Mouse (Mus musculus): ENCODE results near the gene Slc23a2. TPM values are rescaled to one million over a fixed set of nuclear protein-coding genes. Genes with fewer than 3 reads are reported as not detected.

Slc23a2 gene
- polyA plus RNA-seq, 1 experiment = 3.6 TPM

DNA sequence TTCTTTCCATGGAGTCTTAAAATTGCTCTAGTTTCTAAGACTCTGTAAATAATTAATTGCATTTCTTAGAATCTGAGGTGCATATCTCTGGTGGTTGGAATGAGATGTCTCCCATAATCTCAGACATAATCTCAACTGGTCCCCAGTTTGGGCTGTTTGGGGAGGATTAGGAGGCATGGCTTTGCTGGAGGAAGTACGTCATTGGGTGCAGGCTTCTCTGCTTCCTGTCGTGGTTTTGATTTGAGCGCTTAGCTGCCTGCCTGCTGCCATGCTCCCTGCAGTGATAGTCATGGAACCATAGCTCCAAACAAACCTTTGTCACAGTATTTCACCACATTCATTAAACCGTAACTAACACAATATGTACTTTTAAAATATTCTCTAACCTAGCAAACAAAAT lies 53.2 kb downstream of the Slc23a2 start:
- no peak overlapping the region for H3K27ac ChIP-seq (ENCODE audit: control insufficient read depth, insufficient read depth, low read depth, low read length)
- no peak for TF ChIP-seq CTCF (IDR thresholded peaks at IDR 0.05; ENCODE audit: control insufficient read depth, insufficient read depth, insufficient replicate concordance, low read depth, low read length)
- TF ChIP-seq POLR2A (IDR thresholded peaks at IDR 0.05; ENCODE audit: control insufficient read depth, low read depth, low read length) = no peak
- H3K27me3 ChIP-seq (ENCODE audit: control insufficient read depth, insufficient read depth, low read length) = no peaks in the 10 kb centered on the region
- no peak overlapping the region for H3K4me3 ChIP-seq (ENCODE audit: control insufficient read depth, low read depth, low read length)
- H3K4me1 ChIP-seq (ENCODE audit: control insufficient read depth, insufficient read depth, low read length) = peaks cover 8% of the 10 kb centered on the region
- no peaks in the 10 kb centered on the region for H3K36me3 ChIP-seq (ENCODE audit: control insufficient read depth, insufficient read depth, low read length)

GRCm38 (mm10) chr2:132084813-132085212 lies 60.1 kb downstream of the Slc23a2 start:
- H3K4me1 ChIP-seq (ENCODE audit: control insufficient read depth, insufficient read depth, low read length) = no peaks in the 10 kb centered on the region
- H3K4me3 ChIP-seq (ENCODE audit: control insufficient read depth, low read depth, low read length) = no peak overlapping the region
- H3K36me3 ChIP-seq (ENCODE audit: control insufficient read depth, insufficient read depth, low read length) = no peaks in the 10 kb centered on the region
- no peak for TF ChIP-seq POLR2A (IDR thresholded peaks at IDR 0.05; ENCODE audit: control insufficient read depth, low read depth, low read length)
- no peak for TF ChIP-seq CTCF (IDR thresholded peaks at IDR 0.05; ENCODE audit: control insufficient read depth, insufficient read depth, insufficient replicate concordance, low read depth, low read length)
- H3K27ac ChIP-seq (ENCODE audit: control insufficient read depth, insufficient read depth, low read depth, low read length) = no peak overlapping the region
- H3K27me3 ChIP-seq (ENCODE audit: control insufficient read depth, insufficient read depth, low read length) = no peaks in the 10 kb centered on the region

- H3K27me3 ChIP-seq (ENCODE audit: control insufficient read depth, insufficient read depth, low read length) = no peaks in the 10 kb centered on the region
- H3K27ac ChIP-seq (ENCODE audit: control insufficient read depth, insufficient read depth, low read depth, low read length) = no peak overlapping the region
- H3K36me3 ChIP-seq (ENCODE audit: control insufficient read depth, insufficient read depth, low read length) = no peaks in the 10 kb centered on the region
- TF ChIP-seq CTCF (IDR thresholded peaks at IDR 0.05; ENCODE audit: control insufficient read depth, insufficient read depth, insufficient replicate concordance, low read depth, low read length) (no peak), POLR2A (IDR thresholded peaks at IDR 0.05; ENCODE audit: control insufficient read depth, low read depth, low read length) (no peak)
- no peak overlapping the region for H3K4me3 ChIP-seq (ENCODE audit: control insufficient read depth, low read depth, low read length)
- H3K4me1 ChIP-seq (ENCODE audit: control insufficient read depth, insufficient read depth, low read length) = no peaks in the 10 kb centered on the region
These were observed 60.5 kb downstream of the Slc23a2 start for GRCm38 (mm10) chr2:132084396-132084795.

GRCm38 (mm10) chr2:132079139-132079538 lies 65.8 kb downstream of the Slc23a2 start:
- Histone ChIP-seq H3K27me3 (ENCODE audit: control insufficient read depth, insufficient read depth, low read length) (no peaks in the 10 kb centered on the region), H3K4me3 (ENCODE audit: control insufficient read depth, low read depth, low read length) (no peak overlapping the region), H3K4me1 (ENCODE audit: control insufficient read depth, insufficient read depth, low read length) (no peaks in the 10 kb centered on the region), H3K36me3 (ENCODE audit: control insufficient read depth, insufficient read depth, low read length) (no peaks in the 10 kb centered on the region), H3K27ac (ENCODE audit: control insufficient read depth, insufficient read depth, low read depth, low read length) (no peak overlapping the region)
- no peak for TF ChIP-seq CTCF (IDR thresholded peaks at IDR 0.05; ENCODE audit: control insufficient read depth, insufficient read depth, insufficient replicate concordance, low read depth, low read length)

- Histone ChIP-seq H3K36me3 (ENCODE audit: control insufficient read depth, insufficient read depth, low read length) (no peaks in the 10 kb centered on the region; the same call in 1 of the 2 replicates), H3K4me1 (ENCODE audit: control insufficient read depth, insufficient read depth, low read length) (no peaks in the 10 kb centered on the region), H3K4me3 (ENCODE audit: control insufficient read depth, low read depth, low read length) (no peak overlapping the region), H3K27me3 (ENCODE audit: control insufficient read depth, insufficient read depth, low read length) (no peaks in the 10 kb centered on the region), H3K27ac (ENCODE audit: control insufficient read depth, insufficient read depth, low read depth, low read length) (no peak overlapping the region)
- TF ChIP-seq CTCF (IDR thresholded peaks at IDR 0.05; ENCODE audit: control insufficient read depth, insufficient read depth, insufficient replicate concordance, low read depth, low read length) (no peak), POLR2A (IDR thresholded peaks at IDR 0.05; ENCODE audit: control insufficient read depth, low read depth, low read length) (no peak)
These were observed 71.9 kb downstream of the Slc23a2 start for GRCm38 (mm10) chr2:132073052-132073451.

GRCm38 (mm10) chr2:132069985-132070735 lies 74.7 kb downstream of the Slc23a2 start:
- Histone ChIP-seq H3K27ac (ENCODE audit: control insufficient read depth, insufficient read depth, low read depth, low read length) (no peak overlapping the region), H3K36me3 (ENCODE audit: control insufficient read depth, insufficient read depth, low read length) (no peaks in the 10 kb centered on the region; the same call in 1 of the 2 replicates), H3K4me1 (ENCODE audit: control insufficient read depth, insufficient read depth, low read length) (no peaks in the 10 kb centered on the region), H3K27me3 (ENCODE audit: control insufficient read depth, insufficient read depth, low read length) (no peaks in the 10 kb centered on the region), H3K4me3 (ENCODE audit: control insufficient read depth, low read depth, low read length) (no peak overlapping the region)
- TF ChIP-seq CTCF (IDR thresholded peaks at IDR 0.05; ENCODE audit: control insufficient read depth, insufficient read depth, insufficient replicate concordance, low read depth, low read length) (no peak), POLR2A (IDR thresholded peaks at IDR 0.05; ENCODE audit: control insufficient read depth, low read depth, low read length) (no peak)

DNA sequence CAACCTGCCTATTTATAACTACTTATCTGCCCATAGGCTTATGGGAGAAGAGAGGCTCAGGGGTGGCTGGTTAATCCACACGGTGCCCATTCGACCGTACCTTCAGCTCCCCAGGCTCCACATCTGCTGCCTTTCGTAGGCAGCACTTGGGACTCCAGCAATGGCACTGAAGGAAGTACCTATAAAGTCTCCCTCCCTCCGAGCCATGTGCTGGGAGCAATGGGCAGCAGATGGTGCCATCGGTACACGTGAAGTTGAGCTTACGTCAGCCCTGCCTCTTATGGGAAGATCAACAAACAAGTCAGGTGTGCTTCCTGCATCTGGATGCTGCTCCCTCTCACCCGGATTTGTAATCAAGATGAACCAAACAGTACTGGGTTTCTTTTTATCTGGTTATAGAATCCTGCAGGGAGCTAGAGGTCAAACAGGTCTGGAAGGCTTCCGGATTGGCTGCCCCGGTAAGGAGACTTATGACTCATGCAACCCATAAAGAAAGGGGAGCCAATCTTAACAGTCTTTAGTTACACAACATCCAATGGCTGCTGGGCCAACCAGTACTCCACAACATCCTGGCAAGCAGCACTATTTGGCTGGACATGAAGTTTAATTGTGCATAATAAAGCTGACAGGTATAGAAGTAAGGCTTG lies 80.6 kb downstream of the Slc23a2 start:
- Histone ChIP-seq H3K36me3 (ENCODE audit: control insufficient read depth, insufficient read depth, low read length) (no peaks in the 10 kb centered on the region), H3K27ac (ENCODE audit: control insufficient read depth, insufficient read depth, low read depth, low read length) (no peak overlapping the region), H3K27me3 (ENCODE audit: control insufficient read depth, insufficient read depth, low read length) (no peaks in the 10 kb centered on the region), H3K4me1 (ENCODE audit: control insufficient read depth, insufficient read depth, low read length) (no peaks in the 10 kb centered on the region), H3K4me3 (ENCODE audit: control insufficient read depth, low read depth, low read length) (no peak overlapping the region)
- TF ChIP-seq CTCF (IDR thresholded peaks at IDR 0.05; ENCODE audit: control insufficient read depth, insufficient read depth, insufficient replicate concordance, low read depth, low read length) (peak; percentile 28; the same call in 1 of the 2 replicates), POLR2A (IDR thresholded peaks at IDR 0.05; ENCODE audit: control insufficient read depth, low read depth, low read length) (no peak)
